Mouse (Mus musculus): ENCODE measurements at regions not wholly inside any gene's neighbourhood (a gene's known extent, or its start where the extent isn't known, plus 50 kb on each side); places are given as distances from the start of the nearest gene placed in this dataset.

- no peak for DNase-seq (ENCODE audit: low read depth, low spot score)
Observed at GRCm38 (mm10) chr1:193421414-193421813, 51.3 kb upstream of the Camk1g start.

Measured in embryo, embryonic 11.5 days (tissue).